13 mouse cellular contexts compared by ENCODE assay signal in genomic region chr4:115954656-115955493, GRCm38 (mm10). TPM values are rescaled to one million over a fixed set of nuclear protein-coding genes. Genes with fewer than 3 reads are reported as not detected.
DNase-seq lines count a peak whose midpoint lies in the region; ATAC-seq lines count a peak whose summit lies in the region.
"Had no signal": no experiment of that assay in that cellular context is flagged by ENCODE, and none has a peak within 500 bp of the region (broad histone marks: within the 10 kb centered on the region; RNA-seq: fewer than 3 reads in every experiment).

No protein-coding gene starts in this region.

- no peak for ATAC-seq in heart, embryonic 12.5 days (ENCODE audit: insufficient number of reproducible peaks, low FRiP score)
- peak; percentile 67 for ATAC-seq in hindbrain, embryonic 11.5 days (ENCODE audit: low FRiP score)
- ATAC-seq in midbrain, embryonic 14.5 days (ENCODE audit: low FRiP score, low TSS enrichment): 0 out of 2 replicates have a peak, but pooled peaks have one; percentile 29
- ATAC-seq: intestine, embryonic 16.5 days had no signal

- H3K4me1 ChIP-seq in heart, embryonic 12.5 days (replicated peaks): no peaks in the 10 kb centered on the region; the same call in 1 of the 2 replicates
- peaks cover 14% of the 10 kb centered on the region for H3K4me1 ChIP-seq in embryonic facial prominence, embryonic 10.5 days
- peaks cover 4% of the 10 kb centered on the region; the same call in 1 of the 2 replicates for H3K4me1 ChIP-seq in hindbrain, embryonic 11.5 days (replicated peaks; ENCODE audit: control insufficient read depth, insufficient read depth, low read length)
- H3K4me1 ChIP-seq in midbrain, embryonic 14.5 days (ENCODE audit: control insufficient read depth, insufficient read depth, low read length): peaks cover 12% of the 10 kb centered on the region
- H3K4me1 ChIP-seq: liver, embryonic 13.5 days had no signal

- no peak overlapping the region for H3K27ac ChIP-seq in heart, embryonic 12.5 days (ENCODE audit: poor library complexity, severe bottlenecking)
- H3K27ac ChIP-seq in embryonic facial prominence, embryonic 10.5 days (replicated peaks): no peak overlapping the region
- H3K27ac ChIP-seq in hindbrain, embryonic 11.5 days (ENCODE audit: low read depth, low read length): 0 out of 2 replicates have a peak overlapping the region, but pooled peaks have one; percentile 6
- H3K27ac ChIP-seq in midbrain, embryonic 14.5 days (replicated peaks; ENCODE audit: low read depth, low read length): no peak overlapping the region
- H3K27ac ChIP-seq: liver, embryonic 13.5 days had no signal

- H3K9me3 ChIP-seq in heart, embryonic 12.5 days (replicated peaks): no peaks in the 10 kb centered on the region
- H3K9me3 ChIP-seq in embryonic facial prominence, embryonic 10.5 days: no peaks in the 10 kb centered on the region
- no peaks in the 10 kb centered on the region for H3K9me3 ChIP-seq in hindbrain, embryonic 11.5 days (ENCODE audit: control insufficient read depth, low read length)
- no peaks in the 10 kb centered on the region for H3K9me3 ChIP-seq in midbrain, embryonic 14.5 days (ENCODE audit: control insufficient read depth, low read length)
- H3K9me3 ChIP-seq: liver, embryonic 13.5 days had no signal

- 3% methylated on average over 19 of the region's 19 CpGs for WGBS in heart, embryonic 12.5 days
- WGBS in embryonic facial prominence, embryonic 10.5 days: 2% methylated on average over 19 of the region's 19 CpGs
- WGBS in hindbrain, embryonic 11.5 days: 3% methylated on average over 19 of the region's 19 CpGs
- WGBS in midbrain, embryonic 14.5 days: 4% methylated on average over 19 of the region's 19 CpGs

- peak overlapping the region; percentile 39 for H3K4me2 ChIP-seq in heart, embryonic 12.5 days
- H3K4me2 ChIP-seq in hindbrain, embryonic 11.5 days (replicated peaks; ENCODE audit: low read depth, low read length): peak overlapping the region; percentile 32
- H3K4me2 ChIP-seq in midbrain, embryonic 14.5 days (ENCODE audit: low read length): peak overlapping the region; percentile 51
- H3K4me2 ChIP-seq: liver, embryonic 13.5 days had no signal

- H3K36me3 ChIP-seq in heart, embryonic 12.5 days: no peaks in the 10 kb centered on the region
- H3K36me3 ChIP-seq in embryonic facial prominence, embryonic 10.5 days (replicated peaks): no peaks in the 10 kb centered on the region
- no peaks in the 10 kb centered on the region for H3K36me3 ChIP-seq in hindbrain, embryonic 11.5 days (ENCODE audit: control insufficient read depth, insufficient read depth, low read length)
- no peaks in the 10 kb centered on the region for H3K36me3 ChIP-seq in midbrain, embryonic 14.5 days (ENCODE audit: control insufficient read depth, insufficient read depth, low read length)
- H3K36me3 ChIP-seq: liver, embryonic 13.5 days had no signal

- H3K9ac ChIP-seq in heart, embryonic 12.5 days: no peak overlapping the region
- peak overlapping the region; percentile 19; the same call in 1 of the 2 replicates for H3K9ac ChIP-seq in hindbrain, embryonic 11.5 days (ENCODE audit: low read depth, low read length)
- H3K9ac ChIP-seq in midbrain, embryonic 14.5 days (replicated peaks; ENCODE audit: low read length): peak overlapping the region; percentile 10; the same call in 1 of the 2 replicates
- H3K9ac ChIP-seq: liver, embryonic 13.5 days had no signal

- H3K4me3 ChIP-seq in heart, embryonic 12.5 days: no peak overlapping the region
- peak overlapping the region; percentile 44 for H3K4me3 ChIP-seq in embryonic facial prominence, embryonic 10.5 days
- H3K4me3 ChIP-seq in hindbrain, embryonic 11.5 days (ENCODE audit: low read depth, low read length): peak overlapping the region; percentile 2; the same call in 1 of the 2 replicates
- H3K4me3 ChIP-seq in midbrain, embryonic 14.5 days (replicated peaks; ENCODE audit: low read depth, low read length): peak overlapping the region; percentile 18; the same call in 1 of the 2 replicates
- H3K4me3 ChIP-seq: liver, embryonic 13.5 days had no signal

- DNase-seq in heart, postnatal 4 days: no peak
- peak; percentile 44 for DNase-seq in embryonic facial prominence, embryonic 10.5 days (ENCODE audit: low spot score)
- DNase-seq in hindbrain, embryonic 11.5 days (ENCODE audit: low spot score): no peak
- DNase-seq in midbrain, embryonic 14.5 days: peak; percentile 61
- no peak for DNase-seq in spleen, postnatal 10 days (ENCODE audit: low spot score in 2 of 2)
- DNase-seq in MN1 (ENCODE audit: low spot score): no peak
- no peak for DNase-seq in kidney, postnatal 14 days
- DNase-seq: cerebellum, postnatal 10 days; heart, adult 18-20 months; liver, embryonic 13.5 days had no signal

- peaks cover 97% of the 10 kb centered on the region for H3K27me3 ChIP-seq in heart, embryonic 12.5 days (replicated peaks)
- peaks cover 100% of the 10 kb centered on the region for H3K27me3 ChIP-seq in embryonic facial prominence, embryonic 10.5 days (replicated peaks; ENCODE audit: low read depth, poor library complexity, severe bottlenecking)
- peaks cover 54% of the 10 kb centered on the region for H3K27me3 ChIP-seq in hindbrain, embryonic 11.5 days (ENCODE audit: control insufficient read depth, insufficient read depth, low read length)
- H3K27me3 ChIP-seq in midbrain, embryonic 14.5 days (ENCODE audit: control insufficient read depth, insufficient read depth, low read length): peaks cover 30% of the 10 kb centered on the region

RNA-seq across cellular contexts. Expression of gene Dmbx1, which starts 15.1 kb away (rescaled TPM):
- polyA plus RNA-seq in heart, embryonic 12.5 days (2016; fragmentation: Nextera tagmentation; extraction: Ambion mirVana): 0.04 TPM in 1 of 2 replicates, not detected in the other
- total RNA-seq in heart, postnatal 4 days (2021): not detected
- 1.7 and 2.5 TPM in 2 replicates for polyA plus RNA-seq in embryonic facial prominence, embryonic 10.5 days (2016; fragmentation: Nextera tagmentation; extraction: Ambion mirVana)
- 2.4 and 2.5 TPM in 2 replicates for polyA plus RNA-seq in hindbrain, embryonic 11.5 days (2014; fragmentation: Nextera tagmentation; extraction: Ambion mirVana)
- polyA plus RNA-seq in midbrain, embryonic 14.5 days (2014; fragmentation: Nextera tagmentation; extraction: Ambion mirVana): 8.2 and 8.5 TPM in 2 replicates
- total RNA-seq: heart, adult 18-20 months; megakaryocyte, adult 5-6 weeks had no signal
- polyA plus RNA-seq: intestine, embryonic 16.5 days; liver, embryonic 13.5 days had no signal

Comparison
In these comparisons a context has a peak if more than half of its experiments do, and no peak if none do; other contexts are left out.
1. DNase-seq: peak in embryonic facial prominence, embryonic 10.5 days (single experiment) and midbrain, embryonic 14.5 days (single experiment); none in heart, postnatal 4 days (single experiment), hindbrain, embryonic 11.5 days (single experiment), spleen, postnatal 10 days (0 of 2), MN1 (single experiment) and kidney, postnatal 14 days (single experiment).
2. Peak in every context shown above with its lines, with median percentiles within 50 percentile points of each other: H3K4me2 ChIP-seq.